Mouse (Mus musculus): ENCODE results near the gene Gm12355.

GRCm38 (mm10) chr11:98595021-98595420 is 30.4 kb downstream of the Gm12355 start:
- no peak for TF ChIP-seq CTCF (IDR thresholded peaks at IDR 0.05; ENCODE audit: borderline replicate concordance, extremely low read depth, insufficient read depth, insufficient read length)
- no peak for TF ChIP-seq POLR2A (IDR thresholded peaks at IDR 0.05; ENCODE audit: borderline replicate concordance, extremely low read depth, insufficient read depth, insufficient read length, poor library complexity, severe bottlenecking)

Measured in brain, embryonic 14.5 days (tissue).